Mouse (Mus musculus) heart, adult 18-20 months (tissue): ENCODE measurements around the gene Apoc2. TPM values are rescaled to one million over a fixed set of nuclear protein-coding genes. Genes with fewer than 3 reads are reported as not detected.
"Not testable (repeated sequence)": the region's sequence is repeated elsewhere in the genome, so short reads cannot be mapped to it uniquely, and the experiment has no call there.

Experiments used
- DNase-seq, 2 experiments: peaks; one replicate each; pipeline ENCODE4 v3.0.0; 2021 to 2022; ENCODE audit warnings: mixed read lengths in 1 of 2
- total RNA-seq, 2 experiments: library from RNA; stranded (reverse); gene quantifications; 2 replicates each; pipeline ENCODE4 v1.2.3; 2021

The Apoc2 gene
- total RNA-seq, 2 experiments from 2014 or later = 0.75 TPM; not detected in 1

DNA sequence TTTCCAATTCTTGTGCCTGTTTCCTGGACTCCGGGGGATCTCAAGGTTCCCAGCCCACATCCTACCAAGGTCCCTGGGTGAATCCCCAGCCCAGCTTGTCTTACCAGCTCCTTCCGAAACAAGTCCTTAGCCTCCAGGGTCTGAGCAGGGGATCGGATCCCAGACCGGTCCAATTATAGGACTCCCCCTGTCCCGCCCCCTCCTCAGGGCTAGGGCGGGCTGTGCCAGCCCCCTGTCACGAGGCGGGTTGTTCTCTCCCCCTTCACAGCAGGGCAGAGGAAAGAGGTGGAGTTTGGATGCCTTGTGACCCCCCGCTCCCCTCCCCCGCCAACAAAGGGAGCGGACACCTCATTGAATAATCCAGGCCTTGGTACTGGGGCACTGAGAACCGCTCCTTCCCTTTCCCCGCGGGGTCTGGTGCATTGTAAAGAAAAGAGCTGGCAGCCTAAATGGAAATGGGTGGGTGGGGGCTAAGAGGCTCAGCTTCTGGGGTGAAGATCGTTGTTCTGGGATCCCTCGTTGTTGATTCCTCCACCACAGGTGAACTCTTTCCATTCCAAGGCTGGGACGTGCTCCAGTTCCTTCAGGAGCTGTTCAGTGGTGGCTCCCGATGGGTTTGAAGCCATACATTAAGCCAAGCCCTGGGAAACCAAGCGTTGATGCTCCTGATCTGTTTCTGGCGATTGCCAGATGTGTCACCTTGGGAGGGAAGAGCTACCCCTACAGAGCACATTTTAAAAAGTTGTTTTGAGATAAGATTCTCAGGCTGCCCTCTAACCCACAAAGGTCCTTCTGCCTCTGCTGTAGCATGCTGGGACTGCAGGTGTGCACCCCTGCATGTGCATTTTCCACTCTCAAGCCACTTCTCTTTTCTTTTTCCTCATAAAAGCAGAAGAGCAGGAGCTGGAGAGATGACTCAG is 21.4 kb upstream of the Apoc2 start, which contains the start of gene Apoe:
TSS of gene Apoe (minus strand) at position 282 of the 920 bp plus-strand sequence.
- peak; percentile 79 to 88 for DNase-seq

DNA sequence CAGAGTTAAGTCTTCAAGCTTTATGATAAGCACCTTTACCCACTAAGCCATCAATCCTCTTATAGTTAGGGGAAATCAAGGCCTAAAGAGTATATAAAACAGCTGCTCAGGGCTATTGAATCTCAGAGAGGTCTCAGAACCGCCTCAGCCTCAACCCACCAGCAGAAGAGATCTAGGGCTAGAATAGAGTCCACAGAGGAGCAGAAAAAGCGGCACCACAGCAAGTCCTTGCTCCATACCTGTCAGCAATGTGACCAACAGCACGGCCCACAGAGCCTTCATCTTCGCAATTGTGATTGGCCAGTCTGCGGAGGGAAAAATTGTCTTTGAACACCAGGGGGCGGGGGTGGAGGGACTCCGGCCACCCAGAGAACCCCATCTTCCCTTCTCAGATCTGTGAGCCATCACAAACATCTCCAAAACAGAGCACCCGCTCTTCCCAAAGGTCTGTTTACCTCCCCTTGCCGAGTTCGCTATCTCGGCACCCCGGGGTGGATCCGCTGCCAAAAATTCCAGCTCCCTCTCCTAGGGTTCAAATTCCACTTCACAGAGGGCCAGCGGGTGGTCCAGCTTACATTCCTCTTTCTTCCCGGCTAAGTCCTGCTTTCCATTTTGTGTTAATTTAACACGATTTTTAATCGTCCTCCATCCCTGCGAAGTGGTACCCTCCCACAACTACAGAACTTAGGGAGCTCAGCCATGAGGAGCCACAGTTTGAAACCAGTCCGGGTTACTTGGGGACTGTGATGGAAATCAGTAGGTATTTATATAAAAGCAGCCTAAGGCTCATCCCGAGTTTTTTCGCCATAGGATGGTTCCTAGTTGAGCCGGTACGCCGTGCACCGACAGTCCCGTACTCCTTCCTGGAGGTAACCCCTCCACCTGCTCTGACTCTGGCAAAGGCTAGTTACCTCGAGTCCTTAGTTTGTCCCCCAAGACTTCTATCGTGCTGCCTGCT is 20.5 kb upstream of the Apoc2 start:
- DNase-seq = peak in 1 of 2 experiments; percentile 56

DNA sequence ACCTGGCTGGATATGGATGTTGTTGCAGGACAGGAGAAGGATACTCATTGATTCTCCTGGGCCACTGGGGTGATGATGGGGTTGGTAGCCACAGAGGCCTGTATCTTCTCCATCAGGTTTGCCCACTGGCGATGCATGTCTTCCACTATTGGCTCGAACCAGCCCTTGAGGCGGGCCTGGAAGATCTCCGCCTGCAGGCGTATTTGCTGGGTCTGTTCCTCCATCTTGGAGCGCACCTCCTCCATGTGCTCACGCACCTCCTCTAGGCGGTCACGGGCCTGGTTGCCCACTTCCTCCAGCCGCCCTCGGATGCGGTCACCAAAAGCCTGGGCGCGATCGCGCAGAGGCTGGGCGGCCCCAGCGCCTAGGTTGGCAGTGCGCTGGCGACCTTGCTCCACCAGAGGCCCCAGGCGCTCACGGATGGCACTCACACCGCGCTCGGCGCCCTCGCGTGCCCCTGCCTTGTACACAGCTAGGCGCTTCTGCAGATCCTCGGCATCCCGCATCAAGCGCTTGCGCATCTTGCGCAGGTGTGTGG is 18.7 kb upstream of the Apoc2 start:
- DNase-seq = no peak

DNA sequence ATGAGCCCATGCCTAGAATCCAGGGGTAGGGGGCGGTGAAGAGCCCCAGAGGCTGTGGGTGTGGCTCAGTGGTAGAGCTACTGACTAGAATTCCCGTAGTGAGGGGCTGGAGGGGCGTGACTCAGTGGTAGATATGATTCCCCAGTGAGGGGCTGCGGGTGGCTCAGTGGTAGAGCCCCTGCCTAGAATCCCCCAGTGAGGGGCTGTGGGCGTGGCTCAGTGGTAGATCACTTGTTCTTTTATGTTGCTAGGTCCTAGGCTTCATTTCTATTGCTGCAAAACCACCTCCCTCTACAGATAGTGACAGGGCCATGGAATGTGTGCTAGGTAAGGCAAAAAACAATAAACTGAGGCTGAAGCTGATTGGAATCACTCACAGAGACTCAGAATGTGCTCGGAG is 18.1 kb upstream of the Apoc2 start:
- DNase-seq = no peak

DNA sequence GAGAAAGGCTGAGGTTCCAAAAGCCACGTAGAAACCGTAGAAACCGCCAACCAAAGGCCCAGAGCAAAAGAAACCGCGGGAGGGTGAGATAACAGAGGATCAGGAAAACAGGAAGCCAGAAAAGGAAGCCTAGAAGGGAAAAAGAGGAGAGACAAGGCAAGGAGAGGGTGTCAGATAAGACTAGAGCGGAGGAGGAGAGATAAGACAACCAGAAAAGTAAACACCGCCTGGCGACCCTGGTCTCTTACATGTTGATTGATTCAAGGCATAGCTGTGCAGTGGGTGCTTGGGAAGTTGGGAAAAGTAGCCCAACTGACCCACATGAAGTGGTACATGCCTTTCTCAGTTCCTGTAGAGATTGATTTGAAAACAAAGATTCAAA is 17.5 kb upstream of the Apoc2 start:
- DNase-seq = no peak

DNA sequence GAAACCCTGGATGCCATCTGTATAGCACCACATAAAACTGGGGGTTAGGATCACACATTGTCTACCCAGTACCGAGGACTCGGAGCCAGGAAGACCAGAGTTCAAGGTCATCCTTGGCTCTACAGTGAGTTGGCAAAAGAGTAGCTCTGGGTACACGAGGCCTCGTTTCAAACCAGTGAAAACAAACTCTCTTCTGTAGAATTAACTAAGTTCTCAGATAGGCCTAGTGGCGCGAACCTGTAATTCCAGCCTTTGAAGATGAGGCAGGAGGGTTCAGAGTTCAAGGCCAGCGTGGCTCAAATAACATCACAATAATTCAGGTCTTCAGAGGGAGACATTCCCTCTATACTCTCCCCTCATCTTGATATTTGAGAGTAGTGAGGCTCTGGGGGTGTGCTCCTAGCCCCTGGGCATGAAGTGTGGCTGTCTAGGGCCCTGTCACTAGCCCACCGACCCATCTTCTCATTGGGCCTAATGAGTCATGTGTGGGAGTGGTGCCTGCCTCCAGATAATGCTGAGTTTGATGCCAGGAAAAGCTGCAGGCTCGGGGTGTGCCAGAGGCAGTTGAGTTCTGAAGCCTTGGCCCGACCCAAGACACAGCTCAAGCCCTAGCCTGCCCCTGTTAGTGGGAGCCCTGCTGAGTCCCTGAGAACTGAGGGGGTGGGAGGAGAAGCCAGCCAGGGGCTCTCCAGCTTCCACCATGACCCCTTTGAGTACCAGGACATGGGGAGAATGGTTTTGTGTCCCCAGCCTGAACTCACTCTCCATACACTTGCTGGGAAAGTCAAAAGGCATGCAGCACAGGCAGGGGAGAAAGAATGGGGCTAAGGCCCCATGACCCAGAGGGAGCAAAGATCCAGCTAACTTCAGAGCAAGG is 16.8 kb upstream of the Apoc2 start:
- DNase-seq = no peak

DNA sequence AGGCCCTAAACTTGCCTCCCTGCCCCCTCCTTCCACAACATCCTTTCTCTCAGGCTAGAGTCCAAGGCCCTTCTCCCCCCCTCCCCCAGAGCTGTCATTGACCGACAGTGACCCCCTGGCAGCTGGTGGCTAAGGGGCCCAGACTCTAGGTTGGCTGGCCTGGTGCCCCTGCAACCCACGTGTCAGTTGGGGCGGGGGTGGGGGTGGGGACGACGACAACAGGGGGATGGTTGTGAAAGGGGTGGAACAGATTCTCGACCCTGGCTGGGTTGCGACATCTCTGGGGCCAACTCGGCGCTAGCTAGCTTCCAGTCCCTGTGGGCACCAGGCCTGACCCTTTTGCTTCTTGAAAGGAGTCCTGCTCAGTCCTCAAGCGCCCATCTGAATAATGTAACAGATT is 15.7 kb upstream of the Apoc2 start:
- DNase-seq = peak; percentile 75 to 82

DNA sequence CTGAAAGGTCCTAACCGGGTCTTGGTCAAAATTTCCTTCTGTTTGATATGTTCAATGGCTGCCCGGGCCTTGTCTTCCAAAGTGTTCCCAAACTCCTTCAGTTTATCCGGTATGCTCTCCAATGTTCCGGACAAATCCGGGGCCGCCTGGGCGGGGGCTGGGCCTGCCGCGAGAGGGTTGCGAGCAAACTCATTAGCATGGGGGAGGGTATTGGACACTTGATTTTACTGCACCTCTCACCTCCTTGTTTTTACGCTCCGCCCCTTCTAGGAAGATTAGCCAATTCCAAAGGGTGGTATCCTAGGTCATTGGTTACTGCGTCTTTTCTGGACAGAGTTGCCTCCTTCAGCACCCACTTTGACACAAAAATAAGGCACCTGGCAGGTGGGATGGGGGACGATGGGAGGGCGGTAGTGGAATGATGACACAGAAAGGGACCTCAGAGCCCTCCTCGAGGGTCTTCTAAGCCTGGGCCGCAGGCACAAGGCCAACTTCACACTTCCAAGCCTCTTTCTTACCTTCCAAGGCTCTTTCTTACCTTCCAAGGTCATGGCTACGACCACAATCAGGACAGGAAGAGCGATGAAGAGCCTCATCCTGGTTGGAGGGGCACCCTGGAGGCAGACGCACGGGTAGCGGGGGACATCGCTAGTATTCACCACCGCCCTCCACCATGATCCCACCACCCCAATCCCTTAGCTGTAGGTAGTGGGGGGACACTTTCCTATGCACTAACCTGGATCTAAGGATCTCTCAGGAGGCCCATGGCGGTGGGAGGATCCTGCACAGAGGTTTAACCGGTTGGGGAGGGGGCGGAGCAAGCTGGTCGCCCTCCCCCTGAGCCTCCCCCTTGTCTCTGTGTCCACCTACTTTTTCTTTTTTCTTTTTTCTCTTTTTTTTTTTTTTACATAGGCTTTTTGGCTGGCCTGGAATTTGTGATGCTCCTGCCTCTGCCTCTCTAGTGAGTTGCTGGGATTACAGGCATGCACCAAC is 14.4 kb upstream of the Apoc2 start, which contains the start of gene Apoc1:
TSS of gene Apoc1 (minus strand) at position 788 of the 993 bp plus-strand sequence.
- no peak for DNase-seq

DNA sequence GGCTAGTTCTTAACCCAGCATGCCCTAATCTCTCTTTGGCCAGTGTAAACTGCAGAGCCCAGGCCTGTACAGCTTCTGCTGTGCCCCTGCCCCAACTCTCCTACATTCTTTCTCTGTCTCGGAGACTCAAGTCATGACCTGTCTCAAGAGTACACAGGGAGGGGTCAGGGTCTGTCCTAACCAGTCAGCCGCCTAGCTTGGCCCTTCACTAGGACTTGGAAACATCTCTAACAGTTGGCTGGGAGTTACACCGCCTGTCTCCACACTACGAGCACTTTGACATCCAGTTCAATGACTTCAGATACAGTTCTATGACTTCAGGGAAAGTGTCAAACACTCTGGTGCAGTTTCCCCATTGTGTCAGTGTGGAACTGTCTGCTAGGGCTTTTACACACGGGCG is 13.7 kb upstream of the Apoc2 start:
- DNase-seq = no peak

DNA sequence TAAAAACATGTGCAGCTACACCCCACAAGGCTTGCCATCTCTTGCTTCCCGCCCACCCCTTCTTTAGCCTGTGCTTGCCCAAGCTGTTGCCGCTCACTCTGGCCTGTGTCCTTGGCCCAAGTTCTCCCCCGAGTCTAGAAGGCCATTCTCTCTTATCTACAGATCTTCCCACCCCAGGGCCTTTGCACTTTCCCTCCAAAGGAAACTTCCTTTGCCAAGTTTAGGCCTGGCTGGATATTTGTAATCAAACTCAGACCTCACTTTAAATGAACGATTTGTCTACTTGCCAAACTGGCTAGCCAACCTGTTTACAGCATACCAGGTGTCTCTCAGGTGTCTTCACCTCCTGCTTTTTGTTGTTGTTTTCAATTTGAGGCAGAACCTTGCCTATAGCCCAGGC is 13.1 kb upstream of the Apoc2 start:
- no peak for DNase-seq

DNA sequence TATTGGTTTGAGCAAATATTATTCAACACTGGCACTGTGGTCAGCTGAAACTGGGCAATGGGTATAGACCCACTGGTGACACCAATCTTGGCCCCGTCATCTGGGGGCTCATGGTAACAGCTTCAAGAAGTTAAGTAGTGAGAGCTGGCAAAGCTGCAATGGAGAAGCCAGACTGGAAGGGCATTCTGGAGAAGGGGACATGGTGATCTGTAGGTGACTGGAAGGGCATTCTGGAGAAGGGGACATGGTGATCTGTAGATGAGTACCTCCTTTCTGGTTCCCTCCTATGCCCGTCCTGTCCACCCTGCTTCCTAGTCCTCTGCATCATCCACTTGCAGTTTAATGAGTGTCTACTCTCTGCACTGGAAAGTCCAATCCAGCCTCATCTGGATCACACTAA is 10.9 kb upstream of the Apoc2 start:
- DNase-seq = no peak

DNA sequence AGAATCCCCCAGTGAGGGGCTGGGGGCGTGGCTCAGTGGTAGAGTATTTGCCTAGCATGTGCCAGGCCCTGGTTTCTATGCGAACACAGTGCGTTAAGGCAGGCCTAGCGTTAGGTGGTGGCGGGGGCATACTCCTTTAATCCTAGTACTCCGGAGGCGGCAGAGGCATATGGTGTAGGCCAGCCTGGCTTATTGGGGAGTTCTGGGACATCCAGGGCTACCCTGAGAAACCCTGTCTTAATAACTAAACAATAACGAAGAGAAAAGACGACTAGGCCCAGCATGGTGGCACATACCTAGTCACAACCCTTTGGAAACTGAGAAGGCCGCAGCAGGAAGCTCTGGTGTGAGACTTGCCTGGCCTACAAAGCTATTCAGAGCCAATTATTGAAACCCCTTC is 10.4 kb upstream of the Apoc2 start:
- DNase-seq = no peak

DNA sequence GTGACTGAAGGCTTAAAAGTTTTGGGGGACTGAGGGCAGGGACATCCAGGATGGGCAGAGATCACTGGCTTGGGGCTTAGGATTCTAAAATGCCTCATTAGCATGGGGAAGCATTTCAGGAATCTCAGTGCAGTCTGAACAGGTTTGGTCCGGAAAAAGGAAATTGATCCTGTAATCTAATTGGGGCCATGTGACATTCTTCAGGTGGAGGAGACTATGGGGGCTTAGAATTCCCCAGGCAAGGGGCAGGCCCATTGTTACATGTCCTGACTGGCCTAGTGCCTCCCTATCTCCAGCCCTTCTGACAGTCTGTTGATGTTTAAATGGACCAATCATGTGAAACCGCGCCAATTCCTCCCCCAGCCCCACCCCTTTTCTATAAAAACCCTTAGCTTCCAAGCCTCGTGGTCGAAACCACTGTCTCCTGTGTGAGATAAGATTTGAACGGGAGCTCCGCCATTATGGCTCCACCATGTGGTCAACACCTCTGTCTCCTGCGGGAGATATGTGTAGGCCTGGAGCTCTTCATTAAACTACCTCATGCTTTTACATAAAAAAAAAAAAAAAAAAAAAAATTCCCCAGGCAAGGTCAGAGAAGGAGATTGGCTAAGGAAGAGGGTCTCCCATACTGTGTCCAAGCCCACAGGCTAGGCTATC is 9.3 kb upstream of the Apoc2 start:
- not testable (repeated sequence) for DNase-seq

DNA sequence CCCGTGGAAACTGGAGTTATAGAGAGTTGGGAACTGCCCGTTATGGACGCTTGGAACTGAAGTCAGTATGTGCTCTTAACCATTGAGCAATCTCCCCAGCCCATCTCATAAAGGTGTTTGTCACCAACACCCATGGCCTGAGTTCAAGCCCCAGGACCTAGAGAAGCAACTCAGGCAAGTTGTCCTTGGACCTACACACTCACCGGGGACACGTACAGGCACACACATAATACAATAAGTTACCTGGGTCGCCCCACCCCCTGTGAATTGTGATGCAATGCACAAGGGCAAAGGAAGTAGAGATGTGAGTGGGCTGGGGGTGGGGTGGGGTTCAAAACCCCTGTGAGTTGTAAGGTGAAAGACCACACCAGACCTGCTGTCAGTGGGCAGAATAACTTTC is 8.8 kb upstream of the Apoc2 start:
- no peak for DNase-seq

DNA sequence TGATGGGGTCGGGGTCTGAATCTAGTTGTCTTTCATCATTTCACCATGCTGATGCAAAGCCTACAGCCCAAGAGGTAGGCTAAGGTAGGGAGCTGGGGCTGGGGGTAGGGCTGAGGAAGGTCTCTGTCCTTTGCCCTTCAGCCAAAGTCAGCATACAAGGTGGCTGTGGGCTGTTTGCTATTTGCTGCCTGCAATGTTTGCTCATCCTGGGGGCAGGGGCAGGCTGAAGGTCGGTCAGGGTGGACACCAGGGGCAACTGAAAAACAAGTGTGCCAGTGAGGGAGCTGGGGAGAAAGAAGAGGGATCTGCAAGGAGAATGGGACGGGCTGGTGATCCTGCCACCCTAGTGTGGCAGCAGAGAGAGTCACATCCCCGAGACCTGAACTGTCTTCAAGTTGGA is 7.6 kb upstream of the Apoc2 start:
- no peak for DNase-seq

DNA sequence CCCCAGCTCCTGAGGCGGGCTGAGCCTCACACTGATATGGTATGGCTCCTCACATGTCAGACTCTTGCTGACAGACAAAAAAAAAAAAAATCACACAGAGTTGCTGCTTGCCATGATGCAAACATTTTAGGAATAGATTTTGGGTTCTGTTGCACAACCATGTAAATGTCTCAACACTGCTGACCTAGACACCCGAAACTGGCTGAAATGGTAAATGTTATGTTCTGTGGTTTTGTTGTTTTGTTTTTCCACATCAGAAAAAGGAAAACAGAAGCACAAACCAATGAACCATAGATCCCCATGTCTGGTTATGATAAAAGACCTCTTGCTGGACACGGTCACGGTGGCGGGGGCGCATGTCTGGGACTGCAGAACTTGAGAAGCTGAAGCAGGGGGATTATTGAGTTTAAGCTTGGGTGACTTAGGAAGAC is 6.0 kb upstream of the Apoc2 start:
- DNase-seq = no peak

DNA sequence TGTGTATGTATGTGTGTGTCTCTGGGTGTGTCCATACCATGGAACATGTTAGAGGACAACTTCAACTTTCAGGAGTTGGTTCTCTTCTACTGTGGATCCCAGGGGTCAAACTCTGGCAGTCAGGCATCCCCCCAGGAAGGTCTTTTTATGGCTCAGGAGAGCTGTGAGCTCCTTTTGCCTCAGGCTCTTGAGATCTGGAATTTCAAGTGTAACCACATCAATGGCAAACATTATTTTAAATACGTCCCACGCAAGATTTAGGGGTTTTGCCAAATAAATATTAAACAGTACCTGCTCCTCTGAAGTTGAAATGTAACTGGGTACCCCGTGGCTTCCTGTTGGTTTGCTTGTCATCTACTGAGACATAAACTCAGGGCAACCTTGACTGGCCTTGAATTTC is 5.2 kb upstream of the Apoc2 start:
- no peak for DNase-seq

DNA sequence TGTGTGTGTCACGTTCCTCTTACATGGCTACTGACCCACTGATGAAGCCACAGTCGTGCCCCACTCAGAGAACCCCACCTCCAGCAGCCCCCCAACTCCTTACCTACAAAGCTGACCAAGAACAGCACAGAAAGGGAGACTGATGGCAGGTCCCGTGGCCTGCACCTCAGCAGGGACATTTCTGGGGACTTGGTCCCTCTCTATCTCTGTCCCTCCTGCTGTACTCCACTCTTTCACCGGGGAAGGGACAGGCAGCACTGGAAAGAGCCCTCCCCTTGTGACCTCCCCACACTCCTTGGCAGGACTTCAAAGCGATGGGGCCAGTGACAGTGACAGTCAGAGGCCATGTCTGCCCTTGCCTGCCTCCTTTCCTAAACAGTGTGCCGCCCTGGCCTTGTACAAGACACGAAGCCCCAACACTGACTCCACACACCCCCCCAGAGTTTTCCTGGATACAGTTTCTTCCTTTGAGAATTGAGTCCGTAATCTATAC is 3.5 kb upstream of the Apoc2 start, which contains the start of the genes Gm44805 and Apoc4:
TSS of gene Gm44805 (minus strand) at position 222 of the 493 bp plus-strand sequence.
TSS of gene Apoc4 (minus strand) at position 278 of the 493 bp plus-strand sequence.
- DNase-seq = no peak

DNA sequence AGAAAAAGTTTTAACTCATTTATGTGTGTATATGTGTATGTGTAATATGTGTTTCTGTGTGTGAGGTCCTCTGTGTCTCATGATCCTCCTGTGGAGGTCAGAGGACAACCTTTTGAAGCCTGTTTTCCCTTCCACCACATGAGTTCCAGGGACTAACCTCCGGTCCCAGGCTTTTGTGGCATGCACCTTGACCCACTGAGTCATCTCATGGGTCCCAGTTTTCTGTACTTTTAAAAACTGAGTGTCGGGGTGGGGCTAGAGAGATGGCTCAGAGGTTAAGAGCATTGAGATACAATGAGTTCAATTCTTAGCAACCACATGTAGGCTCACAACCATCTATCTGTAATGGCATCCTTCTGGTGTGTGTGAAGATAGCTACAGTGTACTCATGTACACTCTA is 3.0 kb upstream of the Apoc2 start:
- no peak for DNase-seq
